Mouse (Mus musculus): ENCODE measurements at regions not wholly inside any gene's neighbourhood (a gene's known extent, or its start where the extent isn't known, plus 50 kb on each side); places are given as distances from the start of the nearest gene placed in this dataset.

DNA sequence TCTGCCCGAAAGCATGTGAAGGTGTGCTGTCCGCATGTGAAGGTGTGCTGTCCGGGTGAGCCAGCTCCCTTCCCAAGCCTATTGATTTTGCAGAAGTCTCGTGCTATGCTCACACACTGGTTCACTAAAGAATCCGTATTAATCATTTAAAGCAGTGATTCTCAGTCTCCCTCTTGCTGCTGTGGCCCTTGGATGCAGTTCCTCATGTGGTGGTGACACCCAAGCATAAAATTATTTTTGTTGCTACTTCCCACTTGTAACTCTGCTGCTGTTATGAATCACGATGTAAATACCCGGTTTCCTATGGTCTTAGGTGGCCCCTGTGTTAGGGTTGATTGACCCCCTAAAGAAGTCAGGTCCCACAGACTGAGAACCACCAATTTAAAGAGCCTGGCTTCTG lies 55.7 kb upstream of the Emb start:
- no peak for DNase-seq

GRCm38 (mm10) chr13:117143828-117144227 lies 64.5 kb upstream of the Emb start:
- DNase-seq = no peak

DNA sequence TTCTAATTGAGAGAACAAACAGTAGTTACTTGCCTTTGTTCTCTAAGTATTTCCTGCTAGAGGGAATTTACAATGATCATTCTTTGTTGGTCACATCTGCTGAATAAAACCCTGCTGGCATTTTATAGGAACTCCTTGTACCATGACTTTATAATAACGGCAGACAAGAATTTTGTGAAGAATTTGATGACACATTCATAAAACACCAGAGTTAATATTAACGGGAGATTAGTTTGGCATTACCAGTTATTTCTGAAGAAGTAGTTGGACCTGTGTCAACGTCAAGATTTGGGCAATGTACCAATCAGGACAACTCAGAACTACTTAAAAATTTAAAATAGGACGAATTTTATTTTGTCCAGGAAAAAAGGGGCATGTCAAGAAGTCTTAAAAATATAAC lies 65.1 kb upstream of the Emb start:
- no peak for DNase-seq

DNA sequence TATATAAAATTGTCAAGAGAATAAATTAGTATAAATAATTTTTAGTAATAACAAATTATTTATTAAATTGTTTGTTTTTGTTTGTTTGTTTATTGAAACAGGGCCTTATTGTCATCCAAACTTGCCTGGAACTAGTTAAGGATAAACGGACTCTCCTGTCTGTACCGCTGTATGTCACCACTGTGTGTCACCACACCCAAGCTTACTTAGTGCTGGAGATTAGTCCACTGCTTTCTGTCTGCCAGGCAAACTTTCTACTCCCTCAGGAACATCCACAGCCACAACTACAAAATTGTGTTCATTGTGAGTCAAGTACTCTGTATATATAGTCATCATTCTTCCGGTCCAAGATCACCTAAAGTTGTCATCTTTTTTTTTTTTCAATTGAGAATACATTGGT lies 74.0 kb upstream of the Emb start:
- DNase-seq = no peak

GRCm38 (mm10) chr13:117132123-117132522 lies 76.2 kb upstream of the Emb start:
- DNase-seq = no peak

DNA sequence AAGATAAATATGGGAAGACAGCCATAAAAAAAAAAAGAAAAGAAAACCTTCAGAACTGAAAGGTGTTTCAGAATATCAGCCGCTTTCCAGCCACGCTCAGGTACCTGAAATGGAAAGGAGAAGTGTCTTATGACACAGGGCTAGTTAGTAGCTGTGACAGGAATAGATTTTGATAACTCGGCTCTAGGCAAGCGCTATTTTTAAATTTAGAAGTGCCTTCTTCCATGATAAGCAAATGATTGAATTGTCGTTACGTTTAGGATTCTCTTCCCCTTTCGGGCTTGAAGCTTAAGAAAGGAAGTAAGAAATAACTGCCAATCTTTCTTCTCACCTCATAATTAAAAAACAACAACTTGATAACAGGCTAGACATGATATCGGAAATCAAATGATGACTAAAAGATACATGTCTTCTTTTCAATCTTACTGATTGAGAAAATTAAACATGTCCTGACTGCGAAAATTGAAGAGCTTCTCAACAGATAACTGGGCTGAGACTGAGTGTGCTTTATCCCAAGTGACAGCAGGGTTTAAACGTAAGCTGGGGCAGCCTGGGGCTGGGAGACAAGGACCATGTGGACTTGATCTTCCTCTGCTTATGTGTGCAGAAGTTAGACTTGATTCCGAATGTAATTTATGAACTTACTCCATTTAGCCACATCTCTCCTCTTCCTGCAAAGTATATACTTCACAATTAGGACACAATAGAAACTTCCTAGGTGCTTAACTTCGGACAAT lies 80.4 kb upstream of the Emb start:
- no peak for DNase-seq

GRCm38 (mm10) chr13:117127116-117127728 lies 81.1 kb upstream of the Emb start:
- DNase-seq = no peak

DNA sequence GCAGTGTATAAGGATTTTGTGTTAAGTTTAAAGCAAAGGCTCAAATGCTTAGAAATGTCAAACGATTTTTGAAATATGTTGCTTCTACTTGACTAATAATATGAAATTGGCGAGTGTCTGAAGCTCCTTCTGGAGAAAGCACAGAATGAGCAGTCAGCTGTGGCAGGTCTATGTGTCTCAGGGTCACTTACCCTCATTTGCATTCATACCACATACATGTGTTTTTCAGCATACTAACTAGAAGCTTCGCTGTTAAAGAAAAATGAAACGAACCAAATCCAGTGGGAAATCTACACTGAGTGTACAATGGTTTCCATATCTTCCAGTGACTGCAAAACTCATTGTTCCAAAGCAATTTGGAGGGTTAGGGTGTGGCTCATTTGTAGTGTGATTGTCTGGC lies 88.7 kb upstream of the Emb start:
- DNase-seq = no peak

DNA sequence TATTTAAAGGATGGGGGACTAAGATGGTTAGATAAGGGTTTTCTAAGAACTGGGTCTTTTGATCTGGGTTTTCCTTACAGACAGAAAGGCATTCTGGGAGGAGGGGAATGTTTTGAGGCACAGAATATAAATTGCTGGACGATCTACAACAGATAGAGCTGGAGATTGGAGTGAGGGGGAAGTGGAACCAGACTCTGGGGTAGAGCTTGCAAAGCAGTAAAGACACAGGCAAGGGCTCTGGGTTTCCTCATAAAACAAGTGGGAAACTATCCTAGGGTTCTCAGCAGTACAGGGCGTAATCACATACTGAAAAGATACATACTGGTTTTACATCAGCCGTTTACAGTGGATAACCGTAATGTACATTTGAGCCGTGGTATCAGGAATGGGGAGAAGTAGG lies 89.5 kb upstream of the Parp8 start:
- no peak for DNase-seq

- DNase-seq = no peak
Measured at GRCm38 (mm10) chr13:117112424-117112823, 87.1 kb upstream of the Parp8 start.

- peak in 1 of 2 experiments; percentile 6 for DNase-seq
Measured at GRCm38 (mm10) chr13:117105151-117105660, 79.9 kb upstream of the Parp8 start.

DNA sequence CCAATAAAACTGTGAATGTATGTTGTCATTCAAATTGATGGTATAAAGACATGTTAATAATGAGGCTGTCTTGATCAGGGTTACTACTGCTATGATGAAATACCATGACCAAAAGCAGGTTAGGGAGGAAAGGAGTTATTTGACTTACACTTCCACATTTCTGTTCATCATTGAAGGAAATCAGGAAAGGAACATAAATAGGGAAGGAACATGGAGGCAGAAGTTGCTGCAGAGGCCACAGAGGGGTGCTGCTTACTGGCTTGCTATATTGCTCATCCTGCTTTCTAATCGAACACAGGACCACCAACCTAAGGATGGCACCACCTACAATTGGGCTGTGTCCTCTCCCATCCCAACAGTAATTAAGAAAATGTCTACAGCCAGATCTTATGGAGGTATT lies 69.4 kb upstream of the Parp8 start:
- DNase-seq = no peak

DNA sequence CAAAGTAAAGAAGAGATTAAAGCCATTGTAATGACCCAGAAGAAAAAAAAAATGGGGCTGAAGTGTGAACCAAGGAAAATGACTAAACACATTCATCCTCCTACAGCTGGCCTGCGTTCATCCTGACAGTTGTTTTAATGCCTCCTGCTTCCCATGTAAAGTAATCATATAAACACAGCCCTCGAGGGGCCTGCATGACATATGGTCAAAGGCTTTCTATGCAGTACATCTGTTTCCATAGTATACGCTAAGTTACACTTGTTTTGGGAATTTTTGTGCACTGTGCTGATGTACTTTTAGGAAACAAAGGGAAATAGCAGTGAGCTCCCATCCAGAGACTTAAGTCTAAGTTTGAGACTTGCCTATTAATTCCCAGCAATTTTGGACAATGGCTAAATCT lies 63.3 kb upstream of the Parp8 start:
- DNase-seq = no peak

GRCm38 (mm10) chr13:117082758-117083157 lies 57.4 kb upstream of the Parp8 start:
- DNase-seq = no peak

DNA sequence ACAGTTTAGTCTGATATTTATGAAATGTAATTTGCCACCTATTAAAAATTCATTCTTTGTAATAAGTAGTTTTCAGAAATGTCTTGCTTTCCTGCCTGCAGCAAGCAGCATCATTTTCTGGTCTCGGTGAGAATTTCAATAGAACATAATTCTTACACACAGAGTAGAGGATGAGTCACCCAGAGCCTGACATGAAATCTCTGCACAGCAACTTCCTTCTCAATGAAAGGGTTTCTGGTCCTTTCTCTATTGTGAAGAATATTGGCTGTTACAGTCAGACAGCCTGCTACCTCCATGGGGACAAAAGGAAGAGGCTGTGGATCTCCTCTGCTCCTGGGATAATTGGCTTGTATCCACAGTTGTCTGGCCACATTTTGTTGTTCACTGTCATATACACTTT lies 54.0 kb upstream of the Parp8 start:
- DNase-seq = no peak
